Mouse (Mus musculus) kidney, adult 2 months (tissue): ENCODE data around the gene Fndc8. TPM values are rescaled to one million over a fixed set of nuclear protein-coding genes. Genes with fewer than 3 reads are reported as not detected.

ENCODE experiments used
- DNase-seq: peaks from one replicate; pipeline ENCODE4 v3.0.0; 2021
- H3K27ac ChIP-seq: fragments of 200-500 bp; 2 replicates; pipeline ENCODE4 v1.5.1; 2012; ENCODE audit warnings: low read depth, low read length, control low read depth, inconsistent platforms; ENCODE audit not compliant: insufficient read depth
- H3K27me3 ChIP-seq: fragments of 200-500 bp; replicated peaks from 2 replicates; pipeline ENCODE4 v1.6.1; 2012; ENCODE audit warnings: mild to moderate bottlenecking, moderate library complexity, low read length, inconsistent platforms; ENCODE audit not compliant: control insufficient read depth, insufficient read depth
- H3K36me3 ChIP-seq: fragments of 200-500 bp; 2 replicates; pipeline ENCODE4 v1.6.1; 2012; ENCODE audit warnings: mild to moderate bottlenecking, moderate library complexity, low read length, inconsistent platforms; ENCODE audit not compliant: control insufficient read depth, insufficient read depth
- H3K4me1 ChIP-seq: fragments of 200-500 bp; 2 replicates; pipeline ENCODE4 v1.6.1; 2011; ENCODE audit warnings: low read length; ENCODE audit not compliant: control insufficient read depth, insufficient read depth
- H3K4me3 ChIP-seq: fragments of 200-500 bp; 2 replicates; pipeline ENCODE4 v1.5.1; 2011; ENCODE audit warnings: mild to moderate bottlenecking, low read depth, low read length, control low read depth; ENCODE audit not compliant: insufficient read depth
- CTCF ChIP-seq: fragments of 200-500 bp; conservative IDR thresholded peaks from 2 replicates; pipeline ENCODE4 v1.5.1; 2011; ENCODE audit warnings: low read depth, mild to moderate bottlenecking, control low read depth, low read length, moderate library complexity, mixed read lengths; ENCODE audit not compliant: insufficient read depth, insufficient read length
- POLR2A ChIP-seq: fragments of 200-500 bp; IDR thresholded peaks from one replicate; pipeline ENCODE4 v1.6.1; 2011; ENCODE audit warnings: low read depth, low read length, control low read depth
- WGBS: fragments of 180-500 bp; shearing (Covaris S2); methylation state at CpG from one replicate; pipeline ENCODE4 v1.1.7; 2018; 5-methylcytosine and 5-hydroxymethylcytosine counted together
- polyA plus RNA-seq: library from polyadenylated mRNA; depleted of rRNA; stranded (reverse); fragments of >200 nt; gene quantifications from 2 replicates; pipeline ENCODE4 v1.2.3, GENCODE M21; 2012

The Fndc8 gene
- polyA plus RNA-seq, 1 experiment = 0.13 TPM

GRCm38 (mm10) chr11:82867956-82868355 is 24.0 kb upstream of the Fndc8 start:
- Histone ChIP-seq H3K4me3 (no peak overlapping the region), H3K4me1 (peaks cover 9% of the 10 kb centered on the region; the same call in 1 of the 2 replicates), H3K27me3 (no peaks in the 10 kb centered on the region), H3K27ac (no peak overlapping the region), H3K36me3 (no peaks in the 10 kb centered on the region)
- no peak for TF ChIP-seq CTCF
- TF ChIP-seq POLR2A = no peak
- no peak for DNase-seq
- WGBS = 73% methylated on average over 5 of the region's 5 CpGs

- H3K27me3 ChIP-seq = no peaks in the 10 kb centered on the region
- TF ChIP-seq CTCF (no peak), POLR2A (no peak)
- 31% methylated on average over 9 of the region's 9 CpGs for WGBS
- peaks cover 6% of the 10 kb centered on the region; the same call in 1 of the 2 replicates for H3K4me1 ChIP-seq
- DNase-seq = peak; percentile 67
- H3K36me3 ChIP-seq = no peaks in the 10 kb centered on the region
- peak overlapping the region; percentile 90 for H3K27ac ChIP-seq
- peak overlapping the region; percentile 83 for H3K4me3 ChIP-seq
Observed at GRCm38 (mm10) chr11:82869506-82870172, 22.3 kb upstream of the Fndc8 start.

- Histone ChIP-seq H3K27ac (peak overlapping the region; percentile 90), H3K36me3 (no peaks in the 10 kb centered on the region), H3K4me3 (peak overlapping the region; percentile 83), H3K4me1 (peaks cover 6% of the 10 kb centered on the region; the same call in 1 of the 2 replicates), H3K27me3 (no peaks in the 10 kb centered on the region)
- DNase-seq = peak; percentile 91
- under 1% methylated on average over 36 of the region's 36 CpGs for WGBS
- TF ChIP-seq POLR2A (peak; percentile 38), CTCF (0 out of 2 replicates have a peak, but pooled peaks have one; percentile 4)
Observed at GRCm38 (mm10) chr11:82870173-82871030, 21.5 kb upstream of the Fndc8 start.

GRCm38 (mm10) chr11:82871031-82871446 is 20.9 kb upstream of the Fndc8 start, which contains the start of gene Rffl:
Gene Rffl, minus strand, starts transcription at chr11:82871210.
- Histone ChIP-seq H3K27me3 (no peaks in the 10 kb centered on the region), H3K27ac (peak within 1 kb of the TSS; percentile 90), H3K36me3 (no peaks in the 10 kb centered on the region), H3K4me1 (peaks cover 6% of the 10 kb centered on the region; the same call in 1 of the 2 replicates), H3K4me3 (peak within 1 kb of the TSS; percentile 83)
- WGBS = under 1% methylated on average over 43 of the region's 43 CpGs
- DNase-seq = peak; percentile 96
- TF ChIP-seq POLR2A (no peak), CTCF (peak; percentile 77)

GRCm38 (mm10) chr11:82874924-82875323 is 17.0 kb upstream of the Fndc8 start:
- Histone ChIP-seq H3K4me3 (no peak overlapping the region), H3K36me3 (peaks cover 2% of the 10 kb centered on the region), H3K27ac (no peak overlapping the region), H3K4me1 (peaks cover 1% of the 10 kb centered on the region; the same call in 1 of the 2 replicates), H3K27me3 (no peaks in the 10 kb centered on the region)
- DNase-seq = no peak
- WGBS = 81% methylated on average over 5 of the region's 5 CpGs
- TF ChIP-seq POLR2A (no peak), CTCF (no peak)

- no peak for TF ChIP-seq POLR2A
- TF ChIP-seq CTCF = no peak
- H3K27ac ChIP-seq = no peak overlapping the region
- H3K27me3 ChIP-seq = no peaks in the 10 kb centered on the region
- peaks cover 2% of the 10 kb centered on the region for H3K36me3 ChIP-seq
- no peak for DNase-seq
- no peak overlapping the region for H3K4me3 ChIP-seq
- whole genome bisulfite sequencing = 96% methylated on average over 5 of the region's 5 CpGs
- H3K4me1 ChIP-seq = no peaks in the 10 kb centered on the region
Observed at GRCm38 (mm10) chr11:82875631-82876030, 16.3 kb upstream of the Fndc8 start.

- TF ChIP-seq CTCF = no peak
- TF ChIP-seq POLR2A = no peak
- 62% methylated on average over 7 of the region's 7 CpGs for WGBS
- no peak overlapping the region for H3K4me3 ChIP-seq
- no peak for DNase-seq
- H3K27ac ChIP-seq = no peak overlapping the region
- H3K4me1 ChIP-seq = no peaks in the 10 kb centered on the region
- H3K36me3 ChIP-seq = peaks cover 2% of the 10 kb centered on the region
- H3K27me3 ChIP-seq = no peaks in the 10 kb centered on the region
Observed at GRCm38 (mm10) chr11:82877726-82878344, 14.1 kb upstream of the Fndc8 start.
